Mouse (Mus musculus): Measurements from ENCODE around the gene Cacna1e. TPM values are rescaled to one million over a fixed set of nuclear protein-coding genes. Genes with fewer than 3 reads are reported as not detected.
A peak's percentile ranks its signal among the peaks of the same experiment; 100 is the strongest.

The Cacna1e gene
- total and polyA plus RNA-seq, 2 experiments from 2014 or later = 8.0 to 58.2 TPM

- Histone ChIP-seq H3K27ac (peak overlapping the region; percentile 64; the same call in 1 of the 2 replicates), H3K4me1 (ENCODE audit: insufficient read depth, low read length) (peaks cover 6% of the 10 kb centered on the region; the same call in 1 of the 2 replicates), H3K4me3 (ENCODE audit: low read length) (peak overlapping the region; percentile 58), H3K27me3 (ENCODE audit: insufficient read depth, low read length) (no peaks in the 10 kb centered on the region), H3K4me2 (ENCODE audit: low read depth, low read length) (peak overlapping the region; percentile 83), H3K9ac (replicated peaks; ENCODE audit: low read length) (peak overlapping the region; percentile 49), H3K36me3 (ENCODE audit: insufficient read depth, low read length) (no peaks in the 10 kb centered on the region), H3K9me3 (ENCODE audit: low read length) (no peaks in the 10 kb centered on the region)
- ATAC-seq (no peak), DNase-seq (ENCODE audit: low spot score) (peak; percentile 39)
- TF ChIP-seq CTCF (IDR thresholded peaks at IDR 0.05; ENCODE audit: low read depth) = no peak
- WGBS = 19% methylated on average over 35 of the region's 35 CpGs
Observed at GRCm38 (mm10) chr1:154725356-154726320, 158.7 kb downstream of the Cacna1e start.

- Histone ChIP-seq H3K4me1 (ENCODE audit: insufficient read depth, low read length) (peaks cover 6% of the 10 kb centered on the region; the same call in 1 of the 2 replicates), H3K27ac (peak overlapping the region; percentile 42)
- 2% methylated on average over 19 of the region's 19 CpGs for WGBS
Observed at GRCm38 (mm10) chr1:154723537-154724286, 160.6 kb downstream of the Cacna1e start.

GRCm38 (mm10) chr1:154723078-154723477 lies 161.2 kb downstream of the Cacna1e start:
- peak; percentile 46 for DNase-seq (ENCODE audit: low spot score)
- Histone ChIP-seq H3K27ac (peak overlapping the region; percentile 42; the same call in 1 of the 2 replicates), H3K4me3 (ENCODE audit: low read length) (peak overlapping the region; percentile 58), H3K9ac (replicated peaks; ENCODE audit: low read length) (peak overlapping the region; percentile 51), H3K36me3 (ENCODE audit: insufficient read depth, low read length) (no peaks in the 10 kb centered on the region), H3K4me1 (ENCODE audit: insufficient read depth, low read length) (peaks cover 11% of the 10 kb centered on the region; the same call in 1 of the 2 replicates), H3K9me3 (ENCODE audit: low read length) (no peaks in the 10 kb centered on the region), H3K27me3 (ENCODE audit: insufficient read depth, low read length) (no peaks in the 10 kb centered on the region), H3K4me2 (ENCODE audit: low read depth, low read length) (peak overlapping the region; percentile 83)
- peak; percentile 49 for TF ChIP-seq CTCF (IDR thresholded peaks at IDR 0.05; ENCODE audit: low read depth)
- ATAC-seq = peak; percentile 64
- 27% methylated on average over 6 of the region's 6 CpGs for WGBS

More at GRCm38 (mm10) chr1:154723537-154724286, 160.6 kb downstream of the Cacna1e start:
- H3K4me2 ChIP-seq (ENCODE audit: low read depth, low read length) = peak overlapping the region; percentile 83
- H3K9me3 ChIP-seq (ENCODE audit: low read length) = no peaks in the 10 kb centered on the region
- H3K4me3 ChIP-seq (ENCODE audit: low read length) = peak overlapping the region; percentile 58
- no peak for TF ChIP-seq CTCF (IDR thresholded peaks at IDR 0.05; ENCODE audit: low read depth)
- peak; percentile 29 for DNase-seq (ENCODE audit: low spot score)
- ATAC-seq = peak; percentile 44
- H3K9ac ChIP-seq (replicated peaks; ENCODE audit: low read length) = peak overlapping the region; percentile 51
- no peaks in the 10 kb centered on the region for H3K36me3 ChIP-seq (ENCODE audit: insufficient read depth, low read length)
- H3K27me3 ChIP-seq (ENCODE audit: insufficient read depth, low read length) = no peaks in the 10 kb centered on the region

GRCm38 (mm10) chr1:154715596-154715995 lies 168.7 kb downstream of the Cacna1e start:
- Histone ChIP-seq H3K4me1 (ENCODE audit: insufficient read depth, low read length) (0 out of 2 replicates have a peak, but pooled peaks cover 5% of the 10 kb centered on the region), H3K27ac (no peak overlapping the region), H3K9me3 (ENCODE audit: low read length) (no peaks in the 10 kb centered on the region), H3K27me3 (ENCODE audit: insufficient read depth, low read length) (no peaks in the 10 kb centered on the region), H3K9ac (replicated peaks; ENCODE audit: low read length) (no peak overlapping the region), H3K4me2 (ENCODE audit: low read depth, low read length) (no peak overlapping the region), H3K36me3 (ENCODE audit: insufficient read depth, low read length) (0 out of 2 replicates have a peak, but pooled peaks cover 3% of the 10 kb centered on the region), H3K4me3 (ENCODE audit: low read length) (no peak overlapping the region)
- DNase-seq (ENCODE audit: low spot score) (no peak), ATAC-seq (no peak)
- 79% methylated on average over 7 of the region's 7 CpGs for WGBS
- no peak for TF ChIP-seq CTCF (IDR thresholded peaks at IDR 0.05; ENCODE audit: low read depth)

GRCm38 (mm10) chr1:154712747-154713146 lies 171.6 kb downstream of the Cacna1e start:
- DNase-seq (ENCODE audit: low spot score) = no peak

GRCm38 (mm10) chr1:154707584-154708290 lies 176.6 kb downstream of the Cacna1e start:
- ATAC-seq (no peak), DNase-seq (ENCODE audit: low spot score) (no peak)
- no peak for TF ChIP-seq CTCF (IDR thresholded peaks at IDR 0.05; ENCODE audit: low read depth)
- Histone ChIP-seq H3K4me2 (ENCODE audit: low read depth, low read length) (no peak overlapping the region), H3K9me3 (ENCODE audit: low read length) (no peaks in the 10 kb centered on the region), H3K4me1 (ENCODE audit: insufficient read depth, low read length) (peaks cover 7% of the 10 kb centered on the region; the same call in 1 of the 2 replicates), H3K4me3 (ENCODE audit: low read length) (no peak overlapping the region), H3K36me3 (ENCODE audit: insufficient read depth, low read length) (no peaks in the 10 kb centered on the region), H3K27ac (no peak overlapping the region), H3K27me3 (ENCODE audit: insufficient read depth, low read length) (no peaks in the 10 kb centered on the region), H3K9ac (replicated peaks; ENCODE audit: low read length) (no peak overlapping the region)
- WGBS = 94% methylated on average over 4 of the region's 4 CpGs

More at GRCm38 (mm10) chr1:154712747-154713146, 171.6 kb downstream of the Cacna1e start:
- Histone ChIP-seq H3K27ac (no peak overlapping the region), H3K36me3 (ENCODE audit: insufficient read depth, low read length) (0 out of 2 replicates have a peak, but pooled peaks cover 3% of the 10 kb centered on the region), H3K9ac (replicated peaks; ENCODE audit: low read length) (no peak overlapping the region), H3K4me2 (ENCODE audit: low read depth, low read length) (no peak overlapping the region), H3K4me3 (ENCODE audit: low read length) (no peak overlapping the region), H3K4me1 (ENCODE audit: insufficient read depth, low read length) (no peaks in the 10 kb centered on the region), H3K9me3 (ENCODE audit: low read length) (no peaks in the 10 kb centered on the region), H3K27me3 (ENCODE audit: insufficient read depth, low read length) (no peaks in the 10 kb centered on the region)
- ATAC-seq = no peak
- TF ChIP-seq CTCF (IDR thresholded peaks at IDR 0.05; ENCODE audit: low read depth) = no peak
- WGBS = 97% methylated on average over 4 of the region's 4 CpGs

All from hindbrain, postnatal 0 days (tissue).